Mouse (Mus musculus): Measurements from ENCODE around the gene Fut7.

- TF ChIP-seq MEF2A (IDR thresholded peaks at IDR 0.05; ENCODE audit: borderline replicate concordance, low read depth, low read length) (no peak), BHLHE40 (IDR thresholded peaks at IDR 0.05; ENCODE audit: low read depth, low read length) (no peak), CTCF (conservative IDR thresholded peaks at IDR 0.05 in 1 of 2, IDR thresholded peaks at IDR 0.05 in 1 of 2; ENCODE audit: low read depth in 2 of 2, low read length in 2 of 2) (no peak), POLR2A (IDR thresholded peaks at IDR 0.05; ENCODE audit: low read depth, low read length) (no peak), KAT2A (IDR thresholded peaks at IDR 0.05; ENCODE audit: insufficient replicate concordance, low read length) (no peak), ZKSCAN1 (IDR thresholded peaks at IDR 0.05; ENCODE audit: borderline replicate concordance, low read depth, low read length) (no peak), MYC (IDR thresholded peaks at IDR 0.05; ENCODE audit: low read depth, low read length) (no peak), EP300 (IDR thresholded peaks at IDR 0.05; ENCODE audit: low read length) (no peak), MAX (IDR thresholded peaks at IDR 0.05; ENCODE audit: low read length) (no peak), ZC3H11A (IDR thresholded peaks at IDR 0.05; ENCODE audit: low read depth, low read length) (no peak), ZMIZ1 (IDR thresholded peaks at IDR 0.05; ENCODE audit: low read depth, low read length) (no peak), CHD2 (IDR thresholded peaks at IDR 0.05; ENCODE audit: low read length) (no peak), ELF1 (IDR thresholded peaks at IDR 0.05; ENCODE audit: low read depth, low read length) (no peak)
These were observed 44.7 kb downstream of the Fut7 start for GRCm38 (mm10) chr2:25467606-25468303.

Measured in CH12.LX (cell line).